Mouse (Mus musculus) hindbrain, embryonic 14.5 days (tissue): ENCODE results near the gene St6gal1. TPM values are rescaled to one million over a fixed set of nuclear protein-coding genes. Genes with fewer than 3 reads are reported as not detected.
A peak's percentile ranks its signal among the peaks of the same experiment; 100 is the strongest.

Experiments used
- ATAC-seq: fragments of 200-750 bp; cut with Nextera tagmentation; 2 replicates; pipeline ENCODE4 v1.8.0; 2017; ENCODE audit warnings: moderate number of reproducible peaks, mild to moderate bottlenecking, moderate TSS enrichment, moderate library complexity; ENCODE audit not compliant: low FRiP score
- DNase-seq: peaks from one replicate; pipeline ENCODE4 v3.0.0-alpha.2; 2015; ENCODE audit warnings: low spot score
- H3K27ac ChIP-seq: fragments of 300-500 bp; sonication (generic); 2 replicates; pipeline ENCODE4 v1.5.1; 2014; ENCODE audit warnings: mild to moderate bottlenecking, moderate library complexity
- H3K27me3 ChIP-seq: fragments of 300-500 bp; sonication (generic); 2 replicates; pipeline ENCODE4 v1.6.1; 2014; ENCODE audit warnings: mild to moderate bottlenecking, low read length, mixed read lengths; ENCODE audit not compliant: control insufficient read depth, insufficient read depth
- H3K36me3 ChIP-seq: fragments of 300-500 bp; sonication (generic); replicated peaks from 2 replicates; pipeline ENCODE4 v1.6.1; 2014; ENCODE audit not compliant: control insufficient read depth, insufficient read depth
- H3K4me1 ChIP-seq: fragments of 300-500 bp; sonication (generic); replicated peaks from 2 replicates; pipeline ENCODE4 v1.6.1; 2014; ENCODE audit warnings: antibody characterized with exemption, low read length, mixed read lengths; ENCODE audit not compliant: control insufficient read depth, insufficient read depth
- H3K4me2 ChIP-seq: fragments of 300-500 bp; sonication (generic); replicated peaks from 2 replicates; pipeline ENCODE4 v1.6.1; 2014; ENCODE audit warnings: mild to moderate bottlenecking, moderate library complexity
- H3K4me3 ChIP-seq: fragments of 300-500 bp; sonication (generic); replicated peaks from 2 replicates; pipeline ENCODE4 v1.5.1; 2014; ENCODE audit warnings: mild to moderate bottlenecking, low read length
- H3K9ac ChIP-seq: fragments of 300-500 bp; sonication (generic); 2 replicates; pipeline ENCODE4 v1.6.1; 2014
- H3K9me3 ChIP-seq: fragments of 300-500 bp; sonication (generic); 2 replicates; pipeline ENCODE4 v1.6.1; 2016; ENCODE audit warnings: low read length; ENCODE audit not compliant: control insufficient read depth
- WGBS: fragments of 180-500 bp; shearing (Covaris S2); extraction: QIAGEN DNeasy Blood & Tissue Kit; methylation state at CpG from one replicate; pipeline ENCODE4 v1.1.7; 2014; 5-methylcytosine and 5-hydroxymethylcytosine counted together
- polyA plus RNA-seq: library from polyadenylated mRNA; unstranded; fragments of >200 nt; fragmentation: Nextera tagmentation; extraction: Ambion mirVana; gene quantifications from 2 replicates; pipeline ENCODE4 v1.2.1, GENCODE M21; 2014

St6gal1 gene
- polyA plus RNA-seq, 1 experiment from 2014 or later: 30.6 TPM

- ATAC-seq: no peak
- no peak overlapping the region for H3K4me3 ChIP-seq
- H3K4me2 ChIP-seq: no peak overlapping the region
- H3K9ac ChIP-seq: no peak overlapping the region
- WGBS: 82% methylated on average over 5 of the region's 5 CpGs
- no peaks in the 10 kb centered on the region for H3K27me3 ChIP-seq
- H3K36me3 ChIP-seq: no peaks in the 10 kb centered on the region
- no peaks in the 10 kb centered on the region for H3K4me1 ChIP-seq
- no peak overlapping the region for H3K27ac ChIP-seq
- no peaks in the 10 kb centered on the region for H3K9me3 ChIP-seq
- DNase-seq: no peak
Measured at GRCm38 (mm10) chr16:23215241-23215900, 9.2 kb upstream of the St6gal1 start.

- 89% methylated on average over 9 of the region's 9 CpGs for WGBS
- ATAC-seq (no peak), DNase-seq (no peak)
- no peak overlapping the region for H3K9ac ChIP-seq
- H3K27ac ChIP-seq: no peak overlapping the region
- H3K27me3 ChIP-seq: no peaks in the 10 kb centered on the region
- no peaks in the 10 kb centered on the region for H3K9me3 ChIP-seq
- no peaks in the 10 kb centered on the region for H3K36me3 ChIP-seq
- no peaks in the 10 kb centered on the region for H3K4me1 ChIP-seq
- no peak overlapping the region for H3K4me2 ChIP-seq
- no peak overlapping the region for H3K4me3 ChIP-seq
Measured at GRCm38 (mm10) chr16:23216366-23216765, 8.2 kb upstream of the St6gal1 start.

- WGBS: 83% methylated on average over 7 of the region's 7 CpGs
- ATAC-seq: no peak
- no peak overlapping the region for H3K9ac ChIP-seq
Measured at GRCm38 (mm10) chr16:23218313-23218712, 6.2 kb upstream of the St6gal1 start.

GRCm38 (mm10) chr16:23223166-23223870 is 1.2 kb upstream of the St6gal1 start:
- Histone ChIP-seq H3K4me1 (peaks cover 21% of the 10 kb centered on the region), H3K9ac (no peak overlapping the region), H3K4me2 (peak overlapping the region; percentile 79), H3K27ac (no peak overlapping the region), H3K27me3 (no peaks in the 10 kb centered on the region), H3K9me3 (no peaks in the 10 kb centered on the region), H3K4me3 (no peak overlapping the region), H3K36me3 (no peaks in the 10 kb centered on the region)
- DNase-seq (no peak), ATAC-seq (no peak)
- WGBS: 74% methylated on average over 12 of the region's 12 CpGs

More at GRCm38 (mm10) chr16:23218313-23218712, 6.2 kb upstream of the St6gal1 start:
- Histone ChIP-seq H3K4me2 (no peak overlapping the region), H3K27me3 (no peaks in the 10 kb centered on the region), H3K4me1 (no peaks in the 10 kb centered on the region), H3K27ac (no peak overlapping the region), H3K36me3 (no peaks in the 10 kb centered on the region), H3K9me3 (no peaks in the 10 kb centered on the region), H3K4me3 (no peak overlapping the region)
- DNase-seq: no peak

GRCm38 (mm10) chr16:23223871-23224469 is 570 bp upstream of the St6gal1 start:
- no peak for ATAC-seq
- DNase-seq: no peak
- no peaks in the 10 kb centered on the region for H3K9me3 ChIP-seq
- peaks cover 27% of the 10 kb centered on the region for H3K4me1 ChIP-seq
- no peaks in the 10 kb centered on the region for H3K36me3 ChIP-seq
- H3K27ac ChIP-seq: no peak overlapping the region
- no peaks in the 10 kb centered on the region for H3K27me3 ChIP-seq
- H3K9ac ChIP-seq: peak overlapping the region; percentile 94
- WGBS: 45% methylated on average over 12 of the region's 12 CpGs
- H3K4me2 ChIP-seq: peak overlapping the region; percentile 79
- H3K4me3 ChIP-seq: peak overlapping the region; percentile 81

GRCm38 (mm10) chr16:23225069-23225721 is 655 bp downstream of the St6gal1 start:
- Histone ChIP-seq H3K27ac (peak overlapping the region; percentile 93), H3K9me3 (no peaks in the 10 kb centered on the region)

GRCm38 (mm10) chr16:23225821-23226600 is 1.5 kb downstream of the St6gal1 start:
- peaks cover 28% of the 10 kb centered on the region for H3K4me1 ChIP-seq
- DNase-seq: peak; percentile 62
- H3K9ac ChIP-seq: peak overlapping the region; percentile 94
- no peaks in the 10 kb centered on the region for H3K27me3 ChIP-seq
- H3K4me3 ChIP-seq: peak overlapping the region; percentile 81
- WGBS: under 1% methylated on average over 28 of the region's 28 CpGs
- no peaks in the 10 kb centered on the region for H3K9me3 ChIP-seq
- peak overlapping the region; percentile 93 for H3K27ac ChIP-seq
- peak; percentile 26 for ATAC-seq
- no peaks in the 10 kb centered on the region for H3K36me3 ChIP-seq
- H3K4me2 ChIP-seq: peak overlapping the region; percentile 79

More at GRCm38 (mm10) chr16:23225069-23225721, 655 bp downstream of the St6gal1 start:
- Histone ChIP-seq H3K27me3 (no peaks in the 10 kb centered on the region), H3K36me3 (no peaks in the 10 kb centered on the region), H3K4me3 (peak overlapping the region; percentile 81), H3K4me1 (peaks cover 28% of the 10 kb centered on the region), H3K9ac (peak overlapping the region; percentile 94), H3K4me2 (peak overlapping the region; percentile 79)
- WGBS: under 1% methylated on average over 46 of the region's 46 CpGs
- ATAC-seq (peak; percentile 85), DNase-seq (peak; percentile 70)

GRCm38 (mm10) chr16:23226601-23227351 is 2.2 kb downstream of the St6gal1 start:
- Histone ChIP-seq H3K27me3 (no peaks in the 10 kb centered on the region), H3K4me3 (peak overlapping the region; percentile 81), H3K4me2 (peak overlapping the region; percentile 79), H3K9ac (peak overlapping the region; percentile 94), H3K27ac (peak overlapping the region; percentile 93), H3K36me3 (no peaks in the 10 kb centered on the region), H3K4me1 (peaks cover 28% of the 10 kb centered on the region), H3K9me3 (no peaks in the 10 kb centered on the region)
- DNase-seq (peak; percentile 61), ATAC-seq (0 out of 2 replicates have a peak, but pooled peaks have one; percentile 14)
- 9% methylated on average over 14 of the region's 14 CpGs for WGBS
